Comparison of ENCODE assay signal across 8 mouse cellular contexts in genomic region chr15:102279092-102279782, GRCm38 (mm10). TPM values are rescaled to one million over a fixed set of nuclear protein-coding genes. Genes with fewer than 3 reads are reported as not detected.
DNase-seq lines count a peak whose midpoint lies in the region; ATAC-seq and TF ChIP-seq lines count a peak whose summit lies in the region.

Gene Mfsd5, plus strand, starts transcription at chr15:102279454.

- H3K9me3 ChIP-seq in heart, embryonic 10.5 days: no peaks in the 10 kb centered on the region
- H3K9me3 ChIP-seq in kidney, embryonic 15.5 days (replicated peaks): no peaks in the 10 kb centered on the region

- peaks cover 32% of the 10 kb centered on the region for H3K4me1 ChIP-seq in heart, embryonic 10.5 days
- H3K4me1 ChIP-seq in kidney, embryonic 15.5 days: peaks cover 24% of the 10 kb centered on the region

- TF ChIP-seq POLR2A in brain, embryonic 14.5 days (IDR thresholded peaks at IDR 0.05; ENCODE audit: borderline replicate concordance, extremely low read depth, insufficient read depth, insufficient read length, poor library complexity, severe bottlenecking): peak; percentile 90

- no peaks in the 10 kb centered on the region for H3K27me3 ChIP-seq in heart, embryonic 10.5 days (ENCODE audit: insufficient read depth, poor library complexity, severe bottlenecking)
- H3K27me3 ChIP-seq in kidney, embryonic 15.5 days: no peaks in the 10 kb centered on the region

- WGBS in heart, embryonic 10.5 days: under 1% methylated on average over 65 of the region's 65 CpGs
- WGBS in kidney, embryonic 15.5 days: under 1% methylated on average over 65 of the region's 65 CpGs

- H3K9ac ChIP-seq in kidney, embryonic 15.5 days: peak within 1 kb of the TSS; percentile 81

- peak; percentile 96 for DNase-seq in CD4-positive helper T cell, adult 2 months (ENCODE audit: low read depth, low spot score)
- peak; percentile 95 for DNase-seq in brain, embryonic 14.5 days (ENCODE audit: low read depth)
- DNase-seq in heart, embryonic 10.5 days (ENCODE audit: low spot score): peak; percentile 96
- DNase-seq in liver: peak; percentile 94
- peak; percentile 39 to 67 for DNase-seq in monocyte, adult 2 months (ENCODE audit: low read depth in 1 of 2, low spot score in 2 of 2)
- peak; percentile 69 to 80 for DNase-seq in spleen, postnatal 14 days (ENCODE audit: low spot score in 2 of 2)

- peak within 1 kb of the TSS; percentile 96 for H3K27ac ChIP-seq in heart, embryonic 10.5 days
- peak within 1 kb of the TSS; percentile 95 for H3K27ac ChIP-seq in kidney, embryonic 15.5 days

- peak within 1 kb of the TSS; percentile 98 for H3K4me3 ChIP-seq in heart, embryonic 10.5 days
- H3K4me3 ChIP-seq in kidney, embryonic 15.5 days (replicated peaks): peak within 1 kb of the TSS; percentile 97

- 0 out of 2 replicates have a peak, but pooled peaks have one; percentile 5 for TF ChIP-seq CTCF in brain, embryonic 14.5 days (IDR thresholded peaks at IDR 0.05; ENCODE audit: borderline replicate concordance, extremely low read depth, insufficient read depth, insufficient read length)

- peak within 1 kb of the TSS; percentile 87 for H3K4me2 ChIP-seq in kidney, embryonic 15.5 days

- peak; percentile 95 for ATAC-seq in erythroblast, adult 5-6 weeks (replicated peaks; ENCODE audit: low FRiP score, poor library complexity, severe bottlenecking)
- ATAC-seq in kidney, embryonic 15.5 days (replicated peaks; ENCODE audit: low FRiP score): peak; percentile 97

- H3K36me3 ChIP-seq in heart, embryonic 10.5 days: peaks cover 24% of the 10 kb centered on the region
- peaks cover 28% of the 10 kb centered on the region for H3K36me3 ChIP-seq in kidney, embryonic 15.5 days

RNA-seq across cellular contexts. Expression of gene Mfsd5, which starts in this region (rescaled TPM):
- polyA plus RNA-seq in brain, embryonic 14.5 days (2012; rRNA removed): 48.7 and 53.6 TPM in 2 replicates
- 5.9 and 15.6 TPM in 2 replicates for total RNA-seq in erythroblast, adult 5-6 weeks (2015; ENCODE audit: low replicate concordance)
- 2.5 and 10.7 TPM in 2 replicates for total RNA-seq in erythroblast, adult 5-6 weeks (2017; ENCODE audit: low replicate concordance)
- polyA plus RNA-seq in heart, embryonic 10.5 days (2016; fragmentation: Nextera tagmentation; extraction: Ambion mirVana): 55.7 and 63.4 TPM in 2 replicates
- 68.6 and 69.8 TPM in 2 replicates for polyA plus RNA-seq in kidney, embryonic 15.5 days (2015; fragmentation: Nextera tagmentation; extraction: Ambion mirVana)

Comparison
In these comparisons a context has a peak if more than half of its experiments do, and no peak if none do; other contexts are left out.
1. Peak in every context shown above with its lines: DNase-seq, ATAC-seq, H3K4me3 ChIP-seq and H3K27ac ChIP-seq.